Mouse (Mus musculus) lung, postnatal 0 days (tissue): ENCODE data around the gene Zbtb38. TPM values are rescaled to one million over a fixed set of nuclear protein-coding genes. Genes with fewer than 3 reads are reported as not detected.

Source experiments
- ATAC-seq: fragments of 200-750 bp; cut with Nextera tagmentation; 2 replicates; pipeline ENCODE4 v1.8.0; 2017; ENCODE audit warnings: moderate library complexity
- DNase-seq: peaks from one replicate; pipeline ENCODE4 v3.0.0-alpha.2; 2016; ENCODE audit warnings: low spot score
- H3K27ac ChIP-seq: fragments of 300-500 bp; sonication (generic); 2 replicates; pipeline ENCODE4 v1.5.1; 2014; ENCODE audit warnings: antibody characterized with exemption, mild to moderate bottlenecking, low read length, mixed read lengths
- H3K27me3 ChIP-seq: fragments of 300-500 bp; sonication (generic); replicated peaks from 2 replicates; pipeline ENCODE4 v1.6.1; 2014; ENCODE audit warnings: low read length, mixed read lengths; ENCODE audit not compliant: insufficient read depth
- H3K36me3 ChIP-seq: fragments of 300-500 bp; sonication (generic); 2 replicates; pipeline ENCODE4 v1.6.1; 2014; ENCODE audit warnings: low read length, mixed read lengths; ENCODE audit not compliant: insufficient read depth
- H3K4me1 ChIP-seq: fragments of 300-500 bp; sonication (generic); 2 replicates; pipeline ENCODE4 v1.6.1; 2014; ENCODE audit warnings: antibody characterized with exemption, low read depth, low read length, mixed read lengths; ENCODE audit not compliant: insufficient read depth
- H3K4me2 ChIP-seq: fragments of 300-500 bp; sonication (generic); replicated peaks from 2 replicates; pipeline ENCODE4 v1.6.1; 2014; ENCODE audit warnings: low read depth, mild to moderate bottlenecking, low read length, moderate library complexity, mixed read lengths
- H3K4me3 ChIP-seq: fragments of 300-500 bp; sonication (generic); 2 replicates; pipeline ENCODE4 v1.5.1; 2014; ENCODE audit warnings: low read depth, low read length
- H3K9ac ChIP-seq: fragments of 300-500 bp; sonication (generic); replicated peaks from 2 replicates; pipeline ENCODE4 v1.6.1; 2014; ENCODE audit warnings: low read depth, mild to moderate bottlenecking
- H3K9me3 ChIP-seq: fragments of 300-500 bp; sonication (generic); 2 replicates; pipeline ENCODE4 v1.6.1; 2016; ENCODE audit warnings: low read length, mixed read lengths
- CTCF ChIP-seq: IDR thresholded peaks from 2 replicates; pipeline ENCODE4 v1.5.1; 2016; ENCODE audit warnings: antibody characterized with exemption, mild to moderate bottlenecking
- EP300 ChIP-seq: IDR thresholded peaks from 2 replicates; pipeline ENCODE4 v1.6.1; 2016; ENCODE audit warnings: antibody characterized with exemption, mild to moderate bottlenecking, control low read depth
- WGBS: fragments of 180-500 bp; shearing (Covaris S2); extraction: QIAGEN DNeasy Blood & Tissue Kit; methylation state at CpG from one replicate; pipeline ENCODE4 v1.1.7; 2014; 5-methylcytosine and 5-hydroxymethylcytosine counted together
- polyA plus RNA-seq: library from polyadenylated mRNA; unstranded; fragments of >200 nt; fragmentation: Nextera tagmentation; extraction: Ambion mirVana; gene quantifications from 2 replicates; pipeline ENCODE4 v1.2.1, GENCODE M21; 2015

Gene Zbtb38
- polyA plus RNA-seq, 1 experiment from 2014 or later, result 31.8 TPM

DNA sequence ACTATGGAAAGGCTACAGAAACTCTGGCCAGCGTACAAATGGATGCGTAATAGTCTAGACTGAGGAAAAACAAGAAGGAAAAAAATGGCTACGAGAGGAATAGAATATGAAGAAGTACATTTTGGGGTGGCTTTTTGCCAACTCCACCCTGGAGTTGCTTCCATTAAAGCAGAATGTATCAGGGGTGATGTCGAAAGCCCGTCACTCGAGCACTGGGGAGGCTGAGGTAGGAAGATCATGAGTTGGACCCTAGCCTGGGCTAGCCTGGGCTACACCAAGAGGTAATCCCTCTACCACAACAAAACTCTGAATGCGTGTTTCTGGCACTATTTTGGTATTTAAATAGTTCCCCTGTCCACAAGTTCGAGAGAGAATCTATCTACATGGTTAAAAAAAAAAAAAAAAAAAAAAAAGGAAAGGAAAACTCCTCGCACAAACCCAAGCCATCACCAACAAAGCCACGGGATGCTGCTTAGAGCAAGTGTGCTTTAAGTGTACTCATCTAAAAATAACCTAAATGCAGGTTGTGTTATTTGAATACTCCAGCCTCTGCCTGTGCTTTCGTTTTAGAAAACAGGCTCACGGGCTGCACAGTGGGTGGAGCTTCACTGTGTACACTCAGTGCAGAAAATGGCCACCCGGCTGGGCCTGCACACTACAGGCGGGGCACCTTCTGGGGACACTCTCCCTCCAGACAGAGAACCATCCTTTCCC lies 39.7 kb downstream of the Zbtb38 start:
- H3K27ac ChIP-seq, result 0 out of 2 replicates have a peak overlapping the region, but pooled peaks have one; percentile 51
- 63% methylated on average over 14 of the region's 14 CpGs for WGBS
- H3K9me3 ChIP-seq, result no peaks in the 10 kb centered on the region
- H3K4me3 ChIP-seq, result no peak overlapping the region
- no peaks in the 10 kb centered on the region for H3K27me3 ChIP-seq
- H3K4me1 ChIP-seq, result peaks cover 10% of the 10 kb centered on the region; the same call in 1 of the 2 replicates
- no peak overlapping the region for H3K9ac ChIP-seq
- DNase-seq (peak; percentile 77), ATAC-seq (peak; percentile 86)
- no peak for TF ChIP-seq CTCF
- no peak overlapping the region for H3K4me2 ChIP-seq
- no peaks in the 10 kb centered on the region for H3K36me3 ChIP-seq

DNA sequence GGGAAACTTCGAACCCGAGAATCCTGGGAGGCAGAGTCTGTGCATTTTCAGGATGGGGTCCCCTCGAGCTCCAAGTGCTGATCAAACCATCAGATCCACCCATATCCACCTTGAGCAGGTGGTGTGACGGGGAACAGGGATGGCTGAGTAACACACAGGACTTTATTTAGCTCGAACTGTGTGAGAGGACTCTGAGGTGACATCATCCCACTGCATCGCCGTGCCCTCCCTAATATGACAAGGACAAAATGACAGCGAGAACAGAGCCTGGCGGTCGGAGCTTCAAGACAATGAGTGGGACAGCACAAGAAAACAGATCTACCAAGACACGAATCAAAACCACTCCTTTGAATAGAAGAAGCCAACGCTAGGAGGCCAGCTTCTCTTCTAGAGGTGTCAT lies 40.6 kb downstream of the Zbtb38 start:
- ATAC-seq, result no peak
- Histone ChIP-seq H3K9me3 (no peaks in the 10 kb centered on the region), H3K36me3 (no peaks in the 10 kb centered on the region), H3K27me3 (no peaks in the 10 kb centered on the region), H3K4me3 (no peak overlapping the region), H3K4me2 (no peak overlapping the region), H3K4me1 (peaks cover 10% of the 10 kb centered on the region; the same call in 1 of the 2 replicates), H3K9ac (no peak overlapping the region), H3K27ac (no peak overlapping the region)
- no peak for DNase-seq
- 92% methylated on average over 12 of the region's 12 CpGs for WGBS
- TF ChIP-seq EP300 (no peak), CTCF (no peak)

DNA sequence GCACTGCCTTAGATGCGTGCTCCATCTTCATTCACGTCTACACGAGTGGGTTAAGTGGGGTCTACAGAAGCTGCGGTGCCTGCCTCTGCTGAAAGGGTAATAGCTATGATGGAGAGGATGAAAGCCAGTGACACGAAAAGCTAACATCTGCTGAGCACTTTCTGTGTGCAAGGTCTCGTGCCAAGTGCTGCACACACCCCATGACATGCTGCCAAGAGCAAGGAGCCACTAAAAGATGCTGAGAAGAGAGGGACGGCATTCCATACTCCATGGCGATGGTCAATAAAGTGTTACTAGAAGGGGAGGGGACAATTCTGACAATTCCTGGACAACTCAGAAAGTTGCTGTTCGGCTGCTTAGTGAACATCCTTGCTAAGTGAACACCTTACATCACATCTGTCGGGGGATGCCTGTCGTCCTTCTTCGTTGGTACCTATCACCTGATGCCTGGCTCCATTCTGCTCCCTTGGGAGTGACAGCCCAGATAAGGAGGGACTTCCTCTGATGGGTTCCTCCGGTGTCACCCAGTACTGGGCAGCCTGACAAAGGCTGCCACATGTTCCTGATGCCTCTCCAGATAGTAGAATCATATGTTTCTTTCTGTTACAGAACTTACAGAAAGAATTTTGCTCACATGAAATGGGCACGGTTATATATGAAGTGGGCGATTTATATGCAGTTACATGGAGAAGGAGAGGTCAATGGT lies 42.2 kb downstream of the Zbtb38 start:
- Histone ChIP-seq H3K9me3 (no peaks in the 10 kb centered on the region), H3K36me3 (no peaks in the 10 kb centered on the region), H3K27me3 (no peaks in the 10 kb centered on the region), H3K27ac (no peak overlapping the region), H3K4me3 (no peak overlapping the region), H3K9ac (no peak overlapping the region), H3K4me2 (no peak overlapping the region), H3K4me1 (peaks cover 13% of the 10 kb centered on the region; the same call in 1 of the 2 replicates)
- ATAC-seq, result no peak
- DNase-seq, result no peak
- WGBS, result 63% methylated on average over 15 of the region's 15 CpGs
- no peak for TF ChIP-seq EP300
- TF ChIP-seq CTCF, result no peak

DNA sequence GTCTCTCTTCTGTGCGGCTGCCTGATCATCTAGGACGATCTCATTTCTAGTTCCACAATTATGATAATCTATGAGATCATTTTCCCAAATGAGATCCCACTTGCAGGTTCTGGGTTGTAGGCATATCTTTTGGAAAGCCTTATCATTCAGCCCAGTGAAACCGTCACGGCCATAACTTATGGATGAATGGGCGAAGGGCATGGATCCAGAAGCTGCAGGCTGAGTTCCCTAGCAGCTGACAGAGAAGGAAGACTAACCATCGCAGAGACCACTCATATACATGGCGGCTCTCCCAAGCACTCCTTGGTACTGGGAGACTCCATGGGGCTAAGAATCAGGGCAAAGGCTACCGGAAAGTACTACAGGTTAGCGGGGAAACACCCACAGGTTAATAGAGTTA lies 43.7 kb downstream of the Zbtb38 start:
- H3K27me3 ChIP-seq, result no peaks in the 10 kb centered on the region
- peaks cover 13% of the 10 kb centered on the region; the same call in 1 of the 2 replicates for H3K4me1 ChIP-seq
- H3K4me3 ChIP-seq, result no peak overlapping the region
- ATAC-seq (no peak), DNase-seq (no peak)
- 94% methylated on average over 9 of the region's 9 CpGs for WGBS
- no peak overlapping the region for H3K27ac ChIP-seq
- H3K4me2 ChIP-seq, result no peak overlapping the region
- no peak overlapping the region for H3K9ac ChIP-seq
- H3K36me3 ChIP-seq, result no peaks in the 10 kb centered on the region
- H3K9me3 ChIP-seq, result no peaks in the 10 kb centered on the region
- TF ChIP-seq EP300 (no peak), CTCF (no peak)

DNA sequence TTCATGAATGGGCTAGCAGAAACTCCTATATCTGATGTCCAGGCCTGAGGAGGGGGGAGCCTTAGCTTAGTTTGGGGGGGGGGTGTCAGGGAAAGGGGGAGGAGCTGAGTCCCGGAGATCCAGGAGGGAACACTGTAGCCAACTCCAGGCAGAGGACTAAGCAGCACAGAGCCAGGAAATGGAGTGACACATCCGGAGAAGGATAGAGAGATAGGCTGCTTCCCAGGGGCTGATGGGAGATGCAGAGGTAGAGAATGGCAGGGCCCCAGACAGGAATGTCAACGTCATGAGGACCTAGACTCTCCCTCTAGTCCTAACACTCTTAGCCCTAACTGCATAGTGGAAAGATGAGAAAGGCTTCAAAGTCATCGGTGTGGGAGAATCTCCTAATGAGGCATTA lies 44.7 kb downstream of the Zbtb38 start:
- no peaks in the 10 kb centered on the region for H3K36me3 ChIP-seq
- no peak overlapping the region for H3K4me2 ChIP-seq
- no peak overlapping the region for H3K9ac ChIP-seq
- no peak for TF ChIP-seq EP300
- no peak for TF ChIP-seq CTCF
- 45% methylated on average over 4 of the region's 4 CpGs for whole genome bisulfite sequencing
- H3K4me3 ChIP-seq, result no peak overlapping the region
- peaks cover 13% of the 10 kb centered on the region; the same call in 1 of the 2 replicates for H3K4me1 ChIP-seq
- H3K27ac ChIP-seq, result no peak overlapping the region
- no peaks in the 10 kb centered on the region for H3K27me3 ChIP-seq
- no peaks in the 10 kb centered on the region for H3K9me3 ChIP-seq
- peak; percentile 36; the same call in 1 of the 2 replicates for ATAC-seq
- no peak for DNase-seq

DNA sequence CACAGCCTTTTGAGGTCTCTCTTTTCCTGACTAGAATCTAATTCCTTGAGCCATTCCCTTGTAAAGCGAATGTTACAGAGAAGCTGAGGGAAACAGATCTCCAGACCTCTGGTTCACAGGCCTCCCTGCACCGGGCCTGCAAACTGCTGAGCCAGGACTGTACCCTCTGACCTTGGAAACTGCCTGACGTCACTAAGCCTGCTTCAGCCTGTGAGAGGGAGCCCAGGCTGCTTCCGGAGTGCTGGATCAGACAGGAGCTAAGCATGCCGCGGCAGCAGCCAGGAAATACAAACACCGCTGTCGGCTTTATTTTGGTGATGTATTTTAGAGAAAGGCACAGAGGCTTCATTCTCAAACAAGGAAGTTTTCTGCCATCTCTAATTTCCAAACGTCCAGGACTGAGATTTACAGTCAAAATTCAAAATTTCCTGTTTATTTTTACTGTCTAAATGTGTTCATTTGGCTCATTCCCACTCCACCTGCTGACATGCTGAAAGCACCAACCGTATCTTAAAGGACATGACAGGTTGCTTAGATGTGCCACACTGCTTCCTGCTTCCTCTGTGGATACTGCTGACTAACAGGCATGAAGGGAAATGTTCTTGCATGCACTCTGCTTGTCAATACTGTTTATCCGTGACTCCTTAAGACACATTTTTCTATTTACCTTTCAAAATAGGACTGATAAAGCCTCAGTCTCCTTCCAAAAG lies 46.9 kb downstream of the Zbtb38 start:
- Histone ChIP-seq H3K36me3 (no peaks in the 10 kb centered on the region), H3K4me3 (no peak overlapping the region), H3K27me3 (no peaks in the 10 kb centered on the region), H3K9ac (no peak overlapping the region), H3K4me1 (peaks cover 13% of the 10 kb centered on the region; the same call in 1 of the 2 replicates), H3K4me2 (no peak overlapping the region), H3K9me3 (no peaks in the 10 kb centered on the region), H3K27ac (peak overlapping the region; percentile 68)
- 16% methylated on average over 11 of the region's 11 CpGs for WGBS
- DNase-seq, result peak; percentile 84
- TF ChIP-seq EP300 (no peak), CTCF (no peak)
- peak; percentile 92 for ATAC-seq
